Mouse (Mus musculus) adrenal gland, postnatal 4 days (tissue): Measurements from ENCODE around the gene Megf11. TPM values are rescaled to one million over a fixed set of nuclear protein-coding genes. Genes with fewer than 3 reads are reported as not detected.

ENCODE experiments used
- DNase-seq, 2 experiments: peaks; one replicate each; pipeline ENCODE4 v3.0.0; 2021 to 2022; ENCODE audit warnings: low spot score in 2 of 2, mixed read lengths in 2 of 2
- total RNA-seq, 2 experiments: library from RNA; stranded (reverse); gene quantifications; 2 replicates each; pipeline ENCODE4 v1.2.3; 2021

Gene Megf11
- total RNA-seq, 2 experiments from 2014 or later = 5.8 to 6.4 TPM

DNA sequence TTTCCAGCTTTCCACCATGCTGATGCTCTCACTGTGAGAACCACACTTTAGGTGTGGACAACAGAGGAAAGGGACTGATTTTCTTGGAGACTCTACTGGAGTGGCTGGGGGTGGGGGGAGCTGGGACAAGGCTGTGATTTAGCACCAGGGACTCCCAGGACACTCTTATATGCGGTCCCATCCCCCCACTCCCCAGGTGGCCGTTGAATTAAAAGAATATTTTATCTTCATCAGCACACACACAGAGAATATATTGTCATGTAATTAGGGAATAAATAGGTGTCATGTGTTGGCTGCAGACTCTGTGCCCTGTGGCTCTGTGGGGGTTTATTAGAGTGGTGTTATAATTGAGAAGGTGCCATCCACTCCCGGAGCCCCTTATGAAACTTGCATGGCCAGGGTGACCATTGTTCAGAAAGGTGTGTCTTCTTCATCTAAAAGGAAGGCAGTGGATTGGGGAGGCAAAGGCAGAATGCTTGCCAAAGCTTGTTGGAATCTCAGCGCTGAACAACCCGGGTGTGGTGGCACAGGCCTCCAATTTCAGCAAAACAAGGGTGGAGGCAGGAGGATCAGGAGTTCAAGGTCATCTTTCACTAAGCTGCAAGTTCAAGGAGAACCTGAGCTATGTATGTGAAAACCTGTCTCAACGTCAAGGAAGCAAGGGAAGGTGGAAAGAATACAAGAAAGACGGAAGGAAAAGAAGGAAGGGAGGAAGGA, 4.3 kb downstream of the Megf11 start:
- DNase-seq = no peak

DNA sequence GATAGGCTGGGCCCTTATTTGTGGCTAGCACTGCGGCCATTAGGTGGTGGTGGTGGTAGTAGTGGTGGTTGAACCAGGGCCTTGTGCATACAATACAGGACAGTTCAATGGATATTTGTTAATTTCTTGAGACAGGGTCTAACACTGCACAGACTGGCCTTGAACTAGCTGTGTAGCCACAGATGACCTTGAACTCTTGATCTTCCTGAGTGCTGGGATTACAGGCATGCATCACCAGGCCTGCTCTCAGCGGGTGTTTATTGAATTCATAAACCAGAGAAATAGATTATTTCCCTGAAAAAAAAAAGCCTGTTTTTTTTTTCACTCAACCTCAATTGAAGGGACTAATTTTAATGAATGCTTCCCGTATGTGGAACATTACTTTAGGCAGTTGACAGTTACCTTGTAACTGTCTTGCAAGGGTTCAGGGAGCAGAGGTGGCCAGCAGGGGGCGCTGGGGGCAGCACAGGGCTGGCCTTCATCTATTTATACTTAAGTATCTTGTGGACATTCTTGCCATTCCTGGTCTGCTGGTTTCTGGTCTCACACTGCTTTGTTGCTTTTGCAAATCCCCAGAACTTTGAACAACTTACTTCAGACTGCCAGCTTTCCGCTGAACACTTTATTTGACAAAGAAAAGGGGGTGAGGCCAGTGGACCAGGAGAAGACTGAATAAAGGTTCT, 8.6 kb downstream of the Megf11 start:
- DNase-seq = peak; percentile 44 to 60

DNA sequence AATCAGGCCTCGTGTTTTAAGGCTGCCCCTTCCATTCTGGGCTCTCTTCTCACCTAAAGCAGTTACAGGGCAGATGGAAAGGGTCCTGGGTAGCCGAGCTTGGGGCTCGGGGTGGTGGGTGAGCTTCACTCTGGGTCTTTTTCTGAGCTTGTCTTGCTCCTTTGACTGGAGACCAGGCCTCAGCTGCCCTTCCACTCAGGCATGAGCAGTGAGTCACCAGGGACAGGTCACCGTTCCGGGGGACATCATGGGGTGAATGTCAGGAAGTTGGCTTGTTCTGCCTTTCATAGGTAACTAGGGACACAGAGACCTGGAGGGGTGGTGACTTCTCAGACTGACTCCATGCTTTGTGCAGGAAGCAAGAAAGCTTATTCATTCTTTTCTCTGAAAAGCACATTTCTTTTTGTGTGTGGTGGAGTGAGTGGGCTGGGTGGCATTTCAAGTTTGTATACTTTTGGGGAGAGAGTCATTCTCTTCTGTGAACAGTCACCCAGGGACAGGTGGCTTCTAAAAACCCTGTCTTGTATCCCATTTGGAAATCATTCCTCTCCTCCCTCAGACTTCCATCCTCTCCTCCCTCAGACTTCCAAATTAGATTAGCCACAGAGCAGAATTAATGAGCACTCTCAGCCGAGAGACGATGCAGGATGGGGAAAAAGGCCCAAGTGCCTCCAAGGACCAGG, 10.0 kb downstream of the Megf11 start:
- no peak for DNase-seq

DNA sequence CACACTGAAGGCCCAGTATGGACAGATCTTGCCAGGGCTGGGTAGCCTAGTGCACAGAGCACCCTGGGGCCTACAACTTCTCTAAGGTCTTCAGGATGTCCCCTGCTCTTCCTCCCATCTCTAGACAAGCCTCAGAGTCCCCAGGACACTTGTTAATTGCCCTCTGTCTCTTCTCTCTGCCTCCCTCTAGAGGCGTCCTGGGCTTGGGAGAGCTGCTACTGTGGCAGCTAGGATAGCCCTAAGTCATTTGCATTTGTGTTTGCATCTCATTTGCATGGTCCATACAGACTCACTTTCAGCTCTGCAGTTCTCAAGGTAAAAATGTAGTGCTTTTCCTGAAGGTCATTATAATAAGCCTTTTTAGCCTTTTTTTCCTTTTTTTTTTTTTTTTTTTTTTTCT, 11.7 kb downstream of the Megf11 start:
- no peak for DNase-seq

DNA sequence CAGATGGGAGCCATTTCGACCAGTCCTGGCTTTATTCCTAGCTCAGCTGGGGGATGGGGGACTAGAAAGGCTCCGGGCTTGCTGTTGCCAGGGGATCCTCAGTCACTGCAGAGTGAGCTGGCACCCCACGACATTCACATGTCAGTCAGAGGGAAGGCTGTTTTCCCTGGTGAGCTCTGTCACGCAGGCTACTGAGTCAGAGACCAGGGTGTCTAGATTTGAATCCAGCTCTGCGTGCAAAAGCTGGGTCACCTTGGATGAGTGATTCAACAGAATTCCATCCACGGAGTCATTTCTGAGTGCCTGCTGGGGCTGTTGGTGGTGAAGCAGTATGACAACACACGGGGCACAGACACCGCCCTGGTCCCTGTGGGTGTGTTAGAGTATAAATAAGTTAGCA, 13.7 kb downstream of the Megf11 start:
- DNase-seq = no peak

DNA sequence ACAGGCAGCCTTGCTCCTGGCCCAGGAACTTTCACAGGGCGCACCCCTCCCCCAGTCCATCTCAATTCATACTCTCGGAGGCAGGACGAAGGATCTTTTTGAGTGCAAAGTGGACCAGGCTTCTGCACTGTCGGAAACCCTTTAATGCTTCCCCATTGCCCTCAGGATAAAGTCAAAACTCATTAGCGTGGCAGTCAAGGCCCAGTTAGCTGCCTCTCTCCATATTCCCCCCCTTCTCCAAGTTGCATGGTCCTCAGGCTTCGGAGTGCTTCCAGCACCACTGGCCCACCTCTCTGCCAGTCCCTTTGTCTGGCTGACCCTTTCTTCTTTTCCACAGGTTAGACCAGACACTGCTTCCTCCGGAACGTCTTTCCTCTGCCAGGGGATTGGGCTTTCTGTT, 16.7 kb downstream of the Megf11 start:
- no peak for DNase-seq

DNA sequence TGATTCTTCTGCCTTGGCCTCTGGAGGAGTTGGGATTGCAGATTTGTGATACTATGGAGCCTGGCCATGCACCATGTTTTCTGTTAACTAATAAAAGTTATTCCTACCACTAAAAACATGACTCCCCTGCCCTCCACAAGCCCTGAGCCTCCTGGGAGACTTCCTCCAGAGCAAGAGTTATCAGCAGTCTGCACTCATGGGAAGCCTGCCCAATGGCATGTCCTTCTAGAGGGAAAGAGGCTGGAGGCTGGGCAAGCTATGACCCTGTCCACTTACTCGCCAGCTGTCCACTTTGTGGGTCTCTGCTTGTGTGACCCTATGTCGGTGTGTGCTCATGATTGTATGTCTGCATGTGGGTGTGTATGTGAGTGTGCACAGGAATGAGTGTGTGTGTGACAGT, 21.4 kb downstream of the Megf11 start:
- no peak for DNase-seq

DNA sequence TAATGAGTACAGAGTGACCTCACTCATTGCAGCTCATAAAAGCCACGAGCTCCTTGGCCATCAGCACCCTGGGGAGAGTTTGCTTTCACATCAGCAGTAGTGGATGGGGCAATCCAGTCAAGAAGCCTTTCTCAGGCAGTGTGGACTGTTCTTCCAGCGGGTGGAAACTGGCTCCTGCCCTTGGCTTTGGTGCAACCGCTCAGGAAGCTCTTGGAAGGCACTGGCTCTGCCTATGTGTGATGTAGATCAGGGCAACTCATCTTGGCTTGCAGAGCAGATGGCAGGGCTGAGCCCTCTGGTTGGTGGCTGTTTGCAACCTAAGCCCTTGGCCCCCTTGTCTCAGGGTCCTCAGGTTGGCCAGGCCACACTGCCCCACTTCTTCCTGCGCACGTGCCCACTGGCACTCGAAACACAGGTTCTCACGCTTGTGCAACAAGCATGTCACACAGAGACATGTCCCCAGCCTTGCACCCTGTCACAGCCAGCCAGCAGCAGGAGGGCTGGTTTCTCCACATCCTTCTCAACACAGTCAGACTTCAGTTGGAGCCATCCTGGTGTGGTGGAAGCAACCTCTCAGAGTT, 22.1 kb downstream of the Megf11 start:
- DNase-seq = no peak

DNA sequence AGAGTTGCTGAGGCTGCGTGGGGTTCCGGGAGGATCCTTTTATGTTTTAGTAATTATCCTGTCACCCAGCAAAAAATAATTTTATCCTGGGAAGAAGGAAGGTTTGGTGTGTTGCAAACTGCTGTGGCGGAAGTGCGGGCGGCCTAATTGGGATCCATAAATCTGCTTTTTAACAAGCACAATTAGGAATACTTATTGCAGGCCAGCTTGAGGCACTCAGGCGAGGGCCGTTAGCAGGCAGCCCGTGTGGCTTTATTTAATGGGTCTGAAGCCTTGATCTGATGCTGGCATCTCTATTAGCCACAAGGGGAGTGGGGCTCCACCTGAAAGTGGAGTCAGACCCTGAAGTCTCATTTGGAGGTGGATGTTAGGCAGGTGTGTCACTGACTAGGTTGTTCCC, 23.4 kb downstream of the Megf11 start:
- no peak for DNase-seq

DNA sequence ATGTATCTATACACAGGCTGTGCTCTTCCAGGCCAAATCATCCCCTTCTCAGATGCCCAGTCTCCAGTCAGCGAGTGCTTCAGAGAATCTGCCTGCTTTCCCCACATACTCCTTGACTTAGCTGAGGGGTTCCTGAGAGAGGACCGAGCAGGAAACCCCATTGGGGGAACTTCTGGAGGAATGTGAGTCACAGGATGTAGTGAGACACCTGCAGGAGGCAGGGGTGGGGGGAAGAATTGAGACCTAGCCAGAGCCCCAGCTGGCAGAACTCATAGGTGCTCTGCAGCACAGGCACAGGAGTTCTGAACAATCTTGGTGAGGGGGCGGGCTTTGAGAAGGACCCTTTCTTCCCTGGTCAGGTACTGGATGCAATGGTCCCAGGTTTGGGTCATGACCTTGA, 35.0 kb downstream of the Megf11 start:
- no peak for DNase-seq

DNA sequence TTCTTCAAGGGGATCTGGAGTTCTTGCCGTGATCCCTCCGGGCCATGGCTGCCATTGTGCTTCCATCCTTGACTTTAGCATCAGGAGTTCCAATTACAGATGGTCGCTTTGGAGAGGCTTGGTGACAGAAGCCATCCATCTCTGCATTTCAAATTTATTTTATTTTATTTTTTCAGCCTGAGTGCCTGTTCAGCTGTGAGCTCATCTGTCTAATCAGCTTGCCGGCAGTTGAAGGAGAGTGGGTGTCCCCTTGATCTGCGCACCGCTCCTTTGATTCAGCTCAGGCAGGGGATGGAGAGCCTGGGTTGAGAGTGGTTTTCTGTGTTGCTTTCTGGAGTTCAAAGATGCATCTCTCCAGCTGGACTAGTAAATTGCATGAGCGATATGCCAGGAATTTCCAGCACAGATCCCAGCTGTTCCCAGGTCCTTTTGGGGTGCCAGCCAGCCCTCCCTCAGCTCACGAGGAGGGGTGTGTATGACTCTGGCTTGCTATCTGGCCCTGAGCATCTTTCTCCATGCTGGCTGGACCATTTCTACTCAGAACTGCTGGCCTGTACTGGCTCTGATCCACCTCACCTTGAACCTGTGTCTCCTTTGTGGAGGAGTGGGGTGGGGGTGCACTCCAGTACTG, 36.7 kb downstream of the Megf11 start:
- no peak for DNase-seq

DNA sequence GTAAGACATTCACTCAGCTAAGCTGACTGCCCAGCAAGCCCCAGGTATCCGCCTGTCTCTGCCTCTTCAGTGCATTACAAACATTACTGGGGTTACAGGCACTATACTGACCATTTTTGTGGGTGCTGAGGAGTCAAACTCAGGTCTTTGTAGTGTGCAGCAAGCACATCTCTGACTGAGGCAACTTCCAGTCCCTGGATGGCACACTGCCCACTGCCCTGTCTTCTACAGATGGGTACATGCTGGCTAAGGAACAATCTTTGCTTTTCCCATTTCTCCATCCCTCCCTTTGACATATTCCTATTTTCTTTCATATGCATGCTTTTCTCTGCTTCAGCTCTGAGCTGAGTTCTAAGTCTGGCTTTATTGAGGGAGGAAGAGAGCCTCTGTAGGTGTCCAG, 38.5 kb downstream of the Megf11 start:
- DNase-seq = no peak

DNA sequence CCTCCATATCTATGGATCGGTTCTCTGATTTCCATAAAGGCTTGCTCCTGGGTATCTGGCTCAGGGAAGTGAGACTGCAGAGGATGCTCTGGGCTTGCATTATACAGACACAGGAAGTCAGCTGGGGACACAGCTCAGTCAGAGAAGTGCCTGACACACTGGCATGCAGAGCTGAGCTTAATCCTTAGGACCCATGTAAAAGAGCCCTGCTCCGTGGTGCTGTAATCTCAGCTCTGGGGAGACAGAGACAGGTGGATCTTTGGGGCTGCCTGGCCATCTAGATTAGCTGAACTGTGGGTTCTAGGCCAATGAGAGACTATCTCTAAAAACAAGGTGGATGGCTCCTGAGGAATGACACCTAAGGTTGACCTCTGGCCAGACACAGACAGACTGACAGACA, 50.7 kb downstream of the Megf11 start:
- DNase-seq = no peak

DNA sequence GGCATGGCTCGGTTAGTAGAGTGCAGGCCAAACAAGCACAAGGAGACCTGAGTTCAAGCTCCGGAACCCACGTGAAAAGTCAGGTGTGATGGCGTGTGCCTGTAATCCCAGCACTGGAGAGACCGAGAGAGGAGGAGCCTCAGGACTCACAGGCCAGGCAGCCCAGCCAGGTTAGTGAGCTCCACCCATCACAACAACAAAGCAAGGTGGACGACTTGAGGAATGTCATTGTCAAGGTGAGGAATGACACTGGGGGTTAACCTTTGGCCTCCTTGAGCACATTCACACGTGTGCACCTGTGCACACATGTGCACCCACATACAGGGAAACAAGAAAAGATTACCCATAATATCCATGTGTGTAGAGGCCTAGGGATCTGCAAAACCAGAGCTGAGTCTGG, 54.7 kb downstream of the Megf11 start:
- DNase-seq = no peak

DNA sequence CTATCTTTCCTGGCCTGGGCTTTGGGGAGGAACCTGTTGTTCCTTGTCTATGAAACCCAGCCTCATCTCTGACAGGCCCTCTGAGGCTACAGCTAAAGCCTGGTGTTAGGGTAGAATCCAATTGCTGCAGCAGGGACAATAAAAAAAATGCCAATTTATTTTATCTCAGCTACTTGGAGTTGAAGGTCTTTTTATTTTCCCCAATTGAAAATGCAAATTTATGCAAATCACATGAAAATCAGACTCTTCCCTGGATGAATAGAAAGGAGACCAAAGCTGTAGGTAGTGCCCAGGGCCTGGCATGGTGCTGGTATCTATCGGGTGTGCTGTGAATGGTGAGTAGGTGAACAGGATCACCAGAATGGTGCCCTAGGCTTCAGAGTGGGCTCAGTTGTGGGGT, 60.6 kb downstream of the Megf11 start:
- DNase-seq = no peak

DNA sequence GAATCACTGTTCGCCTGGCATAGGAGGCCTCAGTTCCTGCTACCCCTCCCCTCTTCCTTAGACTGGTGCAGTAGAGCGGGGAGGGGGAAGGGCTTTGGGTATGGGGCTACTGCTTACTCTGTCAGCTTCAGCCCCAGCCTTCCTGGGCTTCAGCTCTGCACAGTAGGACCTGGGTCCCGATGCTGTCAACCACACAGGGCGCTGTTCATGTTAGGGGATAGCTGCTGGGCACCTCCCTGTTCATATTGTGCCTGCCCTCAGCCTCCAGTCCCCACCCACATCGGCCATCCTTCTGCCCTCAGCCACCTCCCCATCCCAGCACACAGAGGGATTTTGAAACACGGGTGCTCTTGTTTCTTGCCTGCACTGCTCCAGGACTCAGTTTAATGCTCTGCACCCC, 61.6 kb downstream of the Megf11 start:
- no peak for DNase-seq

DNA sequence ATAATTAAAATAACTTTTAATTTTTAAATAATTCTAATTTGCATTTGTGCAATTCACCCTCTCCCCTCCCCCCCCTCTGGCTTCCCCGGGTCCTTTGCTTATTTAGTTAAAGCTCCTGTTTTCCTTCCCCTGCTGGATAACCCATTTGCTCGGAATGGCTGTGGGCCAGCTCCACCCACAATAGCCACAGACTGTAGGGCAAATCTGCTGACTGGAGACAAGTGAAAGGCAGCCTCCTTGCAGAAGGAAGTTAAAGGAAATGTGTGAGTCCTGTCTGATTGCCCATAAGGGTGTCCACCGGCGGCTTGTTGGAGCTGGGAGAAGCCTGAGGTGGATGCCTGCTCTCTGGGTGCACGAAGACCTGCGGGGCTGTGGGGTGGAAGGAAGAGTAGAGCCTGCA, 62.1 kb downstream of the Megf11 start:
- no peak for DNase-seq

DNA sequence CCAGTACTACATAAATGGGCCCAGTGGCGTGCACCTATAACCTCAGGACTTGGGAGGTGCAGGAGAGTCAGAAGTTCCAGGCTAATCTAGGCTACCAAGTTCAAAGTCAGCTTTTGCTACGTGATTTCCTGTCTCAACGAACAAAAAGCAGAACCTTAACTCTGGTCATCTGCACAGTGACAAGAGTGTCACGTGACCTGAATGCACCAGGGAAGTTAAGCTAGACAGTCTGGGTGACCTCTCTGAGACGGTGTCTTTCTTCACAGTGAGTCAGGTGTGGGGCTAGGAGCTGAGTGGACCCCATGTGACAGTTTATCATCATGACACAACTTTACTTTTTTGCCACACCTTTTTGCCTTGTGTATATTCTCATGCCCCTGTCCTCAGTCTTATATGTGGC, 67.3 kb downstream of the Megf11 start:
- no peak for DNase-seq

DNA sequence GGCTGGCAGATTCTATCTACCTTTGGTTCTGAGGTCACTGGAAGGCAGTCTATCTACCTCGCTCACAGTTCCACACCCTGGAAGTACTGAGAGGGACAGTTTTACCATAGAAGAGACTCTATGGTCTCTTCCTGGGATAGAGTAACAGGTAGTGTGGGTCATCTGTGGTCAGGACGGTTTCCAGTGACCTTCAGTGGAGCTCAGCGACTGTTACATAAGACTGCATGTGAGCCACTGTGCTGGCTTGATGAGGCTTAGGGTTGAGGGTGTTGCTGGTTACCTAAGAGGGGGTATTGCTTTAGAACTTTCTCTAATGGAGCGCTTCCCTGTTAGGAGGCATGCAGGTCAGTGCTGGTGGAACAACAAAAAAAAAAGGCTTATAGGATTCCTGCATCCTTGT, 68.8 kb downstream of the Megf11 start:
- DNase-seq = no peak

DNA sequence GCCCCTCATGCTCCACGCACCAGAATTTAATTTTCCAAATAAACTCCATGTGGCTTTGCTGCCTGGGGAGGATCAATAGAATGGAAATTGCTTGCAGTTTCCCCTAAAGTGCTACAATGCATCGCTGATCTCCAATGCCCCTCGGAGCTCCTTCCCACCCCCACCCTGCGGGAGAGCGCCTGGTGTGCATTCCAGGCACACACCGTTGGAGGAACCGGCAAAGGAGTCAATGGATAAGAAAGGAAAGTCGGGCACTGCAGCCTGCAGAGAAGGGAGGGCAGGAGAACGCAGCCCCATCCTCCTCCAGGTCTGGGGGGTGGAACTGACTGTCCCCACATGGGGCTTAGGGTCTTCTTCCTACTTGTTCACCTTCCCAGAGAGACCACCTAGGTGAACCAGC, 70.5 kb downstream of the Megf11 start:
- DNase-seq = no peak

DNA sequence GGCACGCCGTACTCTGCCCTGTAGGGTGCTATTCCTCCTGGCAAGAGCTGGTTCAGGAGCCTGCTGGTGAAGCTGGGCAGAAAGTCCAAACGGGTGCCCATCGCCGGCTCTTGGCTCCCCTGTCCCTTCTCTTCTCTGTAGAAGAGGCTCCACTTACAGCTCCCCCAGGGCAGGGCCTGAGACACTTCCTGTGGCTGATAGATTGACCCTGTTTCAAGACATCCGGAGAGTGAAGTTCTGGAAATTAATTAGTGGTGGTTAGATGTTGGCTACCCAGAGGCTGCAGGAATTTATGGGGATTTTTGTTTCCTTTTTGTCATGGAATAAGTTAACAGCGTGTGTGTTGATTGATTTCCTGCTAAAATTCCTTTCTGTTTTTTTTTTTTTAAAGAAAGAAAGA, 72.2 kb downstream of the Megf11 start:
- DNase-seq = no peak
